Mouse (Mus musculus) neural tube, embryonic 11.5 days (tissue): ENCODE measurements around the gene Shox2. TPM values are rescaled to one million over a fixed set of nuclear protein-coding genes. Genes with fewer than 3 reads are reported as not detected.

Source experiments
- ATAC-seq: fragments of 200-750 bp; cut with Nextera tagmentation; 2 replicates; pipeline ENCODE4 v1.8.0; 2017; ENCODE audit warnings: moderate number of reproducible peaks, mild to moderate bottlenecking, moderate TSS enrichment, moderate library complexity; ENCODE audit not compliant: insufficient read depth, low FRiP score, low TSS enrichment
- DNase-seq: peaks from one replicate; pipeline ENCODE4 v3.0.0-alpha.2; 2015; ENCODE audit warnings: low spot score
- H3K27ac ChIP-seq: fragments of 300-500 bp; sonication (generic); 2 replicates; pipeline ENCODE4 v1.5.1; 2014; ENCODE audit warnings: low read depth, mild to moderate bottlenecking, low read length
- H3K27me3 ChIP-seq: fragments of 300-500 bp; sonication (generic); 2 replicates; pipeline ENCODE4 v1.6.1; 2014; ENCODE audit warnings: mild to moderate bottlenecking, low read length, mixed read lengths; ENCODE audit not compliant: control insufficient read depth, insufficient read depth
- H3K36me3 ChIP-seq: fragments of 300-500 bp; sonication (generic); 2 replicates; pipeline ENCODE4 v1.6.1; 2014; ENCODE audit warnings: mild to moderate bottlenecking, low read length, moderate library complexity, mixed read lengths; ENCODE audit not compliant: control insufficient read depth, insufficient read depth
- H3K4me1 ChIP-seq: fragments of 300-500 bp; sonication (generic); 2 replicates; pipeline ENCODE4 v1.6.1; 2014; ENCODE audit warnings: low read length, mixed read lengths; ENCODE audit not compliant: control insufficient read depth, insufficient read depth
- H3K4me2 ChIP-seq: fragments of 300-500 bp; sonication (generic); 2 replicates; pipeline ENCODE4 v1.6.1; 2014; ENCODE audit warnings: low read depth, mild to moderate bottlenecking, moderate library complexity
- H3K4me3 ChIP-seq: fragments of 300-500 bp; sonication (generic); 2 replicates; pipeline ENCODE4 v1.5.1; 2014; ENCODE audit warnings: low read depth, low read length
- H3K9ac ChIP-seq: fragments of 300-500 bp; sonication (generic); 2 replicates; pipeline ENCODE4 v1.6.1; 2014; ENCODE audit warnings: mild to moderate bottlenecking, low read length
- H3K9me3 ChIP-seq: fragments of 300-500 bp; sonication (generic); 2 replicates; pipeline ENCODE4 v1.6.1; 2016; ENCODE audit warnings: low read length; ENCODE audit not compliant: control insufficient read depth
- WGBS: fragments of 180-500 bp; shearing (Covaris S2); extraction: QIAGEN DNeasy Blood & Tissue Kit; methylation state at CpG from one replicate; pipeline ENCODE4 v1.1.7; 2014; 5-methylcytosine and 5-hydroxymethylcytosine counted together
- polyA plus RNA-seq: library from polyadenylated mRNA; unstranded; fragments of >200 nt; fragmentation: Nextera tagmentation; extraction: Ambion mirVana; gene quantifications from 2 replicates; pipeline ENCODE4 v1.2.1, GENCODE M21; 2014

Shox2 gene
- 18.1 and 20.9 TPM in 2 replicates for polyA plus RNA-seq

- Histone ChIP-seq H3K4me3 (peak within 1 kb of the TSS; percentile 36), H3K9ac (peak within 1 kb of the TSS; percentile 19), H3K27ac (peak within 1 kb of the TSS; percentile 3; the same call in 1 of the 2 replicates), H3K4me1 (peaks cover 3% of the 10 kb centered on the region; the same call in 1 of the 2 replicates), H3K4me2 (peak within 1 kb of the TSS; percentile 69), H3K36me3 (no peaks in the 10 kb centered on the region), H3K27me3 (peaks cover 73% of the 10 kb centered on the region), H3K9me3 (no peaks in the 10 kb centered on the region)
- DNase-seq (peak; percentile 32), ATAC-seq (no peak)
- 0% methylated on average over 11 of the region's 15 CpGs for WGBS
These were observed at the start of gene Shox2 for GRCm38 (mm10) chr3:66981706-66982105. Gene Shox2 (minus strand): TSS chr3:66981771.

- Histone ChIP-seq H3K4me3 (no peak overlapping the region), H3K9ac (no peak overlapping the region), H3K4me1 (no peaks in the 10 kb centered on the region), H3K36me3 (peaks cover 4% of the 10 kb centered on the region; the same call in 1 of the 2 replicates), H3K4me2 (no peak overlapping the region), H3K27me3 (no peaks in the 10 kb centered on the region), H3K27ac (no peak overlapping the region), H3K9me3 (no peaks in the 10 kb centered on the region)
- no peak for ATAC-seq
- no peak for DNase-seq
- WGBS, result 91% methylated on average over 1 of the region's 1 CpGs
These were observed 15.2 kb upstream of the Shox2 start for GRCm38 (mm10) chr3:66996820-66997219.

GRCm38 (mm10) chr3:66986287-66986560 lies 4.7 kb upstream of the Shox2 start:
- H3K27me3 ChIP-seq, result peaks cover 30% of the 10 kb centered on the region
- peak overlapping the region; percentile 79 for H3K4me3 ChIP-seq
- DNase-seq (no peak), ATAC-seq (no peak)
- no peaks in the 10 kb centered on the region for H3K9me3 ChIP-seq
- H3K9ac ChIP-seq, result peak overlapping the region; percentile 80
- peaks cover 3% of the 10 kb centered on the region; the same call in 1 of the 2 replicates for H3K4me1 ChIP-seq
- WGBS, result 10% methylated on average over 1 of the region's 1 CpGs
- no peaks in the 10 kb centered on the region for H3K36me3 ChIP-seq
- H3K27ac ChIP-seq, result no peak overlapping the region
- H3K4me2 ChIP-seq, result peak overlapping the region; percentile 53

GRCm38 (mm10) chr3:66985539-66986286 lies 4.1 kb upstream of the Shox2 start:
- 0% methylated on average over 58 of the region's 60 CpGs for WGBS
- peaks cover 35% of the 10 kb centered on the region for H3K27me3 ChIP-seq
- no peak overlapping the region for H3K27ac ChIP-seq
- H3K4me1 ChIP-seq, result peaks cover 3% of the 10 kb centered on the region; the same call in 1 of the 2 replicates
- ATAC-seq (peak; percentile 91), DNase-seq (peak; percentile 89)
- H3K36me3 ChIP-seq, result no peaks in the 10 kb centered on the region
- H3K4me2 ChIP-seq, result peak overlapping the region; percentile 53
- H3K9ac ChIP-seq, result peak overlapping the region; percentile 80
- H3K4me3 ChIP-seq, result peak overlapping the region; percentile 79
- no peaks in the 10 kb centered on the region for H3K9me3 ChIP-seq

- Histone ChIP-seq H3K36me3 (no peaks in the 10 kb centered on the region), H3K9ac (no peak overlapping the region), H3K27ac (no peak overlapping the region), H3K4me1 (peaks cover 3% of the 10 kb centered on the region; the same call in 1 of the 2 replicates), H3K4me2 (no peak overlapping the region), H3K9me3 (no peaks in the 10 kb centered on the region), H3K27me3 (peaks cover 58% of the 10 kb centered on the region), H3K4me3 (no peak overlapping the region)
- WGBS, result 12% methylated on average over 3 of the region's 3 CpGs
- DNase-seq, result no peak
- ATAC-seq, result no peak
These were observed 1.9 kb upstream of the Shox2 start for GRCm38 (mm10) chr3:66983481-66983880.

GRCm38 (mm10) chr3:66982181-66982911 lies 775 bp upstream of the Shox2 start:
- no peak for ATAC-seq
- under 1% methylated on average over 29 of the region's 29 CpGs for WGBS
- peak; percentile 71 for DNase-seq
- peak overlapping the region; percentile 36 for H3K4me3 ChIP-seq
- H3K4me1 ChIP-seq, result peaks cover 3% of the 10 kb centered on the region; the same call in 1 of the 2 replicates
- H3K36me3 ChIP-seq, result no peaks in the 10 kb centered on the region
- H3K27me3 ChIP-seq, result peaks cover 67% of the 10 kb centered on the region
- no peak overlapping the region for H3K27ac ChIP-seq
- H3K9ac ChIP-seq, result no peak overlapping the region
- peak overlapping the region; percentile 69 for H3K4me2 ChIP-seq
- H3K9me3 ChIP-seq, result no peaks in the 10 kb centered on the region

- under 1% methylated on average over 33 of the region's 62 CpGs for WGBS
- H3K4me2 ChIP-seq, result peak within 1 kb of the TSS; percentile 69
- H3K27ac ChIP-seq, result peak within 1 kb of the TSS; percentile 3; the same call in 1 of the 2 replicates
These were observed 390 bp downstream of the Shox2 start, which contains the start of gene Rsrc1 for GRCm38 (mm10) chr3:66981101-66981661. Gene Rsrc1 (plus strand): TSS chr3:66981390.

GRCm38 (mm10) chr3:66980111-66980975 lies 1.2 kb downstream of the Shox2 start:
- Histone ChIP-seq H3K27me3 (peaks cover 80% of the 10 kb centered on the region), H3K4me2 (peak overlapping the region; percentile 69), H3K9me3 (no peaks in the 10 kb centered on the region), H3K4me1 (peaks cover 3% of the 10 kb centered on the region; the same call in 1 of the 2 replicates), H3K36me3 (no peaks in the 10 kb centered on the region), H3K4me3 (peak overlapping the region; percentile 36), H3K27ac (peak overlapping the region; percentile 3; the same call in 1 of the 2 replicates), H3K9ac (peak overlapping the region; percentile 19)
- DNase-seq (no peak), ATAC-seq (no peak)
- WGBS, result 1% methylated on average over 29 of the region's 29 CpGs

More at GRCm38 (mm10) chr3:66981101-66981661, 390 bp downstream of the Shox2 start, which contains the start of gene Rsrc1:
- Histone ChIP-seq H3K36me3 (no peaks in the 10 kb centered on the region), H3K9me3 (no peaks in the 10 kb centered on the region), H3K4me1 (peaks cover 3% of the 10 kb centered on the region; the same call in 1 of the 2 replicates), H3K9ac (peak within 1 kb of the TSS; percentile 19), H3K27me3 (peaks cover 76% of the 10 kb centered on the region), H3K4me3 (peak within 1 kb of the TSS; percentile 36)
- DNase-seq (peak; percentile 70), ATAC-seq (peak; percentile 32)
